Mouse (Mus musculus) liver, embryonic 16.5 days (tissue): ENCODE results near the gene Akr1e1. TPM values are rescaled to one million over a fixed set of nuclear protein-coding genes. Genes with fewer than 3 reads are reported as not detected.
A peak's percentile ranks its signal among the peaks of the same experiment; 100 is the strongest.
"Not testable (repeated sequence)": the region's sequence is repeated elsewhere in the genome, so short reads cannot be mapped to it uniquely, and the experiment has no call there.

Experiments
- ATAC-seq: fragments of 200-750 bp; cut with Nextera tagmentation; 2 replicates; pipeline ENCODE4 v1.8.0; 2017; ENCODE audit warnings: low read depth, mild to moderate bottlenecking, moderate number of reproducible peaks, moderate library complexity
- H3K27ac ChIP-seq: fragments of 300-500 bp; sonication (generic); 2 replicates; pipeline ENCODE4 v1.5.1; 2014; ENCODE audit warnings: mild to moderate bottlenecking, low read length
- H3K27me3 ChIP-seq: fragments of 300-500 bp; sonication (generic); 2 replicates; pipeline ENCODE4 v1.6.1; 2014; ENCODE audit warnings: low read depth, low read length, mixed read lengths; ENCODE audit not compliant: control insufficient read depth, insufficient read depth
- H3K36me3 ChIP-seq: fragments of 300-500 bp; sonication (generic); 2 replicates; pipeline ENCODE4 v1.6.1; 2014; ENCODE audit warnings: mild to moderate bottlenecking; ENCODE audit not compliant: control insufficient read depth, insufficient read depth
- H3K4me1 ChIP-seq: fragments of 300-500 bp; sonication (generic); 2 replicates; pipeline ENCODE4 v1.6.1; 2014; ENCODE audit warnings: low read depth, low read length, mixed read lengths; ENCODE audit not compliant: control insufficient read depth
- H3K4me2 ChIP-seq: fragments of 300-500 bp; sonication (generic); 2 replicates; pipeline ENCODE4 v1.6.1; 2014; ENCODE audit warnings: low read depth, low read length, mixed read lengths
- H3K4me3 ChIP-seq: fragments of 300-500 bp; sonication (generic); 2 replicates; pipeline ENCODE4 v1.5.1; 2014; ENCODE audit warnings: low read depth, mild to moderate bottlenecking, low read length
- H3K9ac ChIP-seq: fragments of 300-500 bp; sonication (generic); 2 replicates; pipeline ENCODE4 v1.6.1; 2014; ENCODE audit warnings: low read depth, low read length
- H3K9me3 ChIP-seq: fragments of 300-500 bp; sonication (generic); replicated peaks from 2 replicates; pipeline ENCODE4 v1.6.1; 2016; ENCODE audit warnings: low read length; ENCODE audit not compliant: control insufficient read depth
- WGBS: fragments of 180-500 bp; shearing (Covaris S2); extraction: QIAGEN DNeasy Blood & Tissue Kit; methylation state at CpG from one replicate; pipeline ENCODE4 v1.1.7; 2014; ENCODE audit not compliant: insufficient replicate concordance; 5-methylcytosine and 5-hydroxymethylcytosine counted together
- polyA plus RNA-seq: library from polyadenylated mRNA; unstranded; fragments of >200 nt; fragmentation: Nextera tagmentation; extraction: Ambion mirVana; gene quantifications from 2 replicates; pipeline ENCODE4 v1.2.1, GENCODE M21; 2015

The Akr1e1 gene
- 17.8 and 20.0 TPM in 2 replicates for polyA plus RNA-seq

- ATAC-seq, result peak; percentile 99
- 4% methylated on average over 10 of the region's 10 CpGs for WGBS
- H3K27ac ChIP-seq, result no peak within 1 kb of the TSS; the same call in 1 of the 2 replicates
Observed at GRCm38 (mm10) chr13:4608961-4609409, at the start of gene Akr1e1. Gene Akr1e1 (minus strand): TSS chr13:4609174.

GRCm38 (mm10) chr13:4658346-4658745, 49.4 kb upstream of the Akr1e1 start:
- ATAC-seq, result no peak
- Histone ChIP-seq H3K36me3 (no peaks in the 10 kb centered on the region), H3K4me2 (no peak overlapping the region), H3K9ac (no peak overlapping the region), H3K27me3 (no peaks in the 10 kb centered on the region), H3K27ac (no peak overlapping the region), H3K9me3 (no peaks in the 10 kb centered on the region), H3K4me3 (no peak overlapping the region), H3K4me1 (no peaks in the 10 kb centered on the region)
- WGBS, result 70% methylated on average over 5 of the region's 5 CpGs

More at GRCm38 (mm10) chr13:4608961-4609409, at the start of gene Akr1e1:
- Histone ChIP-seq H3K4me2 (peak within 1 kb of the TSS; percentile 65), H3K27me3 (no peaks in the 10 kb centered on the region), H3K9me3 (no peaks in the 10 kb centered on the region), H3K9ac (peak within 1 kb of the TSS; percentile 56), H3K36me3 (no peaks in the 10 kb centered on the region), H3K4me3 (peak within 1 kb of the TSS; percentile 73), H3K4me1 (no peaks in the 10 kb centered on the region)

- 69% methylated on average over 16 of the region's 16 CpGs for WGBS
- Histone ChIP-seq H3K27me3 (no peaks in the 10 kb centered on the region), H3K27ac (no peak overlapping the region), H3K9ac (no peak overlapping the region), H3K4me1 (no peaks in the 10 kb centered on the region), H3K4me3 (no peak overlapping the region), H3K4me2 (no peak overlapping the region), H3K36me3 (no peaks in the 10 kb centered on the region), H3K9me3 (no peaks in the 10 kb centered on the region)
- ATAC-seq, result no peak
Observed at GRCm38 (mm10) chr13:4656277-4657146, 47.5 kb upstream of the Akr1e1 start.

- no peak overlapping the region for H3K9ac ChIP-seq
- ATAC-seq, result no peak
- WGBS, result 32% methylated on average over 3 of the region's 3 CpGs
- H3K9me3 ChIP-seq, result no peaks in the 10 kb centered on the region
- no peak overlapping the region for H3K4me3 ChIP-seq
- H3K27me3 ChIP-seq, result no peaks in the 10 kb centered on the region
- no peaks in the 10 kb centered on the region for H3K36me3 ChIP-seq
- H3K27ac ChIP-seq, result no peak overlapping the region
- H3K4me1 ChIP-seq, result no peaks in the 10 kb centered on the region
- H3K4me2 ChIP-seq, result no peak overlapping the region
Observed at GRCm38 (mm10) chr13:4650190-4650589, 41.2 kb upstream of the Akr1e1 start.

GRCm38 (mm10) chr13:4645248-4645647, 36.3 kb upstream of the Akr1e1 start:
- Histone ChIP-seq H3K9ac (no peak overlapping the region), H3K4me2 (no peak overlapping the region), H3K4me3 (no peak overlapping the region), H3K4me1 (no peaks in the 10 kb centered on the region), H3K27ac (no peak overlapping the region), H3K9me3 (no peaks in the 10 kb centered on the region), H3K27me3 (no peaks in the 10 kb centered on the region), H3K36me3 (no peaks in the 10 kb centered on the region)
- 66% methylated on average over 3 of the region's 3 CpGs for WGBS
- ATAC-seq, result no peak

- Histone ChIP-seq H3K4me1 (no peaks in the 10 kb centered on the region), H3K36me3 (no peaks in the 10 kb centered on the region), H3K27me3 (no peaks in the 10 kb centered on the region), H3K4me2 (no peak overlapping the region), H3K27ac (no peak overlapping the region), H3K4me3 (no peak overlapping the region), H3K9me3 (no peaks in the 10 kb centered on the region), H3K9ac (no peak overlapping the region)
- ATAC-seq, result no peak
Observed at GRCm38 (mm10) chr13:4610902-4611301, 1.9 kb upstream of the Akr1e1 start.

GRCm38 (mm10) chr13:4608530-4608929, 444 bp downstream of the Akr1e1 start:
- Histone ChIP-seq H3K9me3 (no peaks in the 10 kb centered on the region), H3K9ac (peak overlapping the region; percentile 56), H3K4me2 (peak overlapping the region; percentile 65), H3K4me1 (no peaks in the 10 kb centered on the region), H3K27me3 (no peaks in the 10 kb centered on the region), H3K36me3 (no peaks in the 10 kb centered on the region), H3K4me3 (peak overlapping the region; percentile 73), H3K27ac (no peak overlapping the region; the same call in 1 of the 2 replicates)
- WGBS, result 19% methylated on average over 9 of the region's 9 CpGs
- ATAC-seq, result no peak

- H3K27me3 ChIP-seq, result no peaks in the 10 kb centered on the region
- WGBS, result 66% methylated on average over 4 of the region's 4 CpGs
- H3K36me3 ChIP-seq, result no peaks in the 10 kb centered on the region
- H3K4me2 ChIP-seq, result no peak overlapping the region
- H3K27ac ChIP-seq, result no peak overlapping the region
- no peak overlapping the region for H3K9ac ChIP-seq
- ATAC-seq, result no peak
- no peaks in the 10 kb centered on the region for H3K9me3 ChIP-seq
- no peak overlapping the region for H3K4me3 ChIP-seq
- H3K4me1 ChIP-seq, result no peaks in the 10 kb centered on the region
Observed at GRCm38 (mm10) chr13:4606821-4607220, 2.2 kb downstream of the Akr1e1 start.

- WGBS, result 51% methylated on average over 3 of the region's 3 CpGs
- not testable (repeated sequence) for H3K4me1 ChIP-seq, H3K36me3 ChIP-seq, H3K27me3 ChIP-seq, H3K4me3 ChIP-seq, H3K4me2 ChIP-seq, H3K9ac ChIP-seq, ATAC-seq, H3K27ac ChIP-seq, H3K9me3 ChIP-seq
Observed at GRCm38 (mm10) chr13:4603431-4603830, 5.5 kb downstream of the Akr1e1 start.
